Mouse (Mus musculus): Measurements from ENCODE around the gene Ppat. TPM values are rescaled to one million over a fixed set of nuclear protein-coding genes. Genes with fewer than 3 reads are reported as not detected.

The Ppat gene
- polyA plus RNA-seq, 1 experiment from 2014 or later: 46.1 TPM

DNA sequence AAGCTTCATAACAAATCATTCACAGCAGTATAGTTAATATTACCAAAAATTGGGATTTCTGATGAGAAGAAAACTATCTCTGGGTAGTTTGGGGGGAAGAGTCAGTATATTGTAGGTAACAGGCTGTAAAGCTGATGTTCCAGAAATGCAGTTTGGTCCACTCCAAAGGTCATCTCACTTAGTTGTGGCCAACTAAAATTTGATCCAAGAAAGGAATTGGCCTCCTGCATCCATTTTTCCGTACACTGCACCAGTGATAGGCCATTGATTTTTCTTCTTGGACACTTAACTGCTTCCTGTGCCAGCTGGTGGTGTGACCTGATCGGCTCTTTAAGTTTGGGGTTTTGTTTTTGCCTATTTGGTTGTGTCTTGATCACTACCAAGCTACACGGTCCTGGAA lies 2.4 kb upstream of the Ppat start:
- Histone ChIP-seq H3K4me3 (ENCODE audit: low read depth, low read length) (no peak overlapping the region), H3K4me2 (ENCODE audit: low read depth, low read length, severe bottlenecking) (no peak overlapping the region), H3K9me3 (ENCODE audit: control insufficient read depth, low read length) (no peaks in the 10 kb centered on the region), H3K27ac (ENCODE audit: low read depth, low read length) (no peak overlapping the region), H3K36me3 (ENCODE audit: control insufficient read depth, insufficient read depth, low read length) (peaks cover 18% of the 10 kb centered on the region), H3K4me1 (replicated peaks; ENCODE audit: control insufficient read depth, insufficient read depth, low read length) (0 out of 2 replicates have a peak, but pooled peaks cover 8% of the 10 kb centered on the region), H3K9ac (ENCODE audit: low read length) (no peak overlapping the region), H3K27me3 (ENCODE audit: control insufficient read depth, insufficient read depth, low read length) (no peaks in the 10 kb centered on the region)
- ATAC-seq (replicated peaks; ENCODE audit: low FRiP score) (no peak), DNase-seq (ENCODE audit: low spot score) (no peak)
- 85% methylated on average over 3 of the region's 3 CpGs for WGBS

DNA sequence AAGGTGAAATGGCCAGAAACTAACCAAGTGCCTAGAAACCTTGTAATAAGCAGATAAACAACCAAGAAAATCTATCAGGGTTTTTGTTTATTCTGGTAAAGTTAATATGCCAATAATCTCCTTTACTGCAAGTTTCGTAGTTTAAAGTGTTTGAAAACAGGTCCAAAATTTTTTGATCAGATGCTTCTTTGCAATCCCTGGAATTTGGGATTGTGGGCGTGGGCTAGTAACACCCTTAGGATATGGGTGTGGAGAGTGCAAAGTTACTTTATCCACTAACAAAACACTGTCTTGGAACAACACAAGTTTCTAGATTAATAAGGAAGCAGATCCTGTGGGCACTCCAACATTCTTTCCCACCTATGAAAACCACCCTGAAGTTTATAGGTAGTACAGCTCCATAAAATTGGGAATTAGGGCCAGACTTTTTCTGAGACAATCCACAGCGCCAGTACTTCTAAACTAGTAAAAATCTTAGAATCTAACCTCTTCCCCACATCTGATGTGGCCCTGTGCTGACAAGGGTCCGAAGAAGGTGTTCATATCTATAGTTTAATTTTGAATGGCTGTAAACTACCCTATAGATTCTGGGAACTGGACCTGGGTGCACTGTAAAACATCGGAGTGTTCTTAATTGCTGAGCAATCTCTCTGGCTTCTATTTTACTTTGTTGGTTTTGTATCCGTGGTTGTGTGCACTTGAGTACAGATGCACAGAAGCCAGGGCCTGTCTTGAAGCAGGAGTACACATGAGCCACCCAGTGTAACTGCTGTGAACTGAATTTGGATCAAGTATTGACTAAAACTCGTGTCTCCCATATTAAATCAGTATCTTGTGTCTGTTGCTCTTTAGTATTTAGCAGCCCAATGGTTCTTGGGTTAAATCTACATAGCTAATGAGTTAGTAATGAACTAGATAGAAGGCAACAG lies 998 bp upstream of the Ppat start:
- H3K9ac ChIP-seq (ENCODE audit: low read length): peak overlapping the region; percentile 86
- H3K27ac ChIP-seq (ENCODE audit: low read depth, low read length): peak overlapping the region; percentile 73
- H3K4me3 ChIP-seq (ENCODE audit: low read depth, low read length): peak overlapping the region; percentile 74
- no peaks in the 10 kb centered on the region for H3K9me3 ChIP-seq (ENCODE audit: control insufficient read depth, low read length)
- H3K36me3 ChIP-seq (ENCODE audit: control insufficient read depth, insufficient read depth, low read length): peaks cover 9% of the 10 kb centered on the region
- ATAC-seq (replicated peaks; ENCODE audit: low FRiP score): no peak
- H3K4me2 ChIP-seq (ENCODE audit: low read depth, low read length, severe bottlenecking): peak overlapping the region; percentile 73
- whole genome bisulfite sequencing: 21% methylated on average over 7 of the region's 7 CpGs
- 0 out of 2 replicates have a peak, but pooled peaks cover 8% of the 10 kb centered on the region for H3K4me1 ChIP-seq (replicated peaks; ENCODE audit: control insufficient read depth, insufficient read depth, low read length)
- no peak for DNase-seq (ENCODE audit: low spot score)
- H3K27me3 ChIP-seq (ENCODE audit: control insufficient read depth, insufficient read depth, low read length): no peaks in the 10 kb centered on the region

DNA sequence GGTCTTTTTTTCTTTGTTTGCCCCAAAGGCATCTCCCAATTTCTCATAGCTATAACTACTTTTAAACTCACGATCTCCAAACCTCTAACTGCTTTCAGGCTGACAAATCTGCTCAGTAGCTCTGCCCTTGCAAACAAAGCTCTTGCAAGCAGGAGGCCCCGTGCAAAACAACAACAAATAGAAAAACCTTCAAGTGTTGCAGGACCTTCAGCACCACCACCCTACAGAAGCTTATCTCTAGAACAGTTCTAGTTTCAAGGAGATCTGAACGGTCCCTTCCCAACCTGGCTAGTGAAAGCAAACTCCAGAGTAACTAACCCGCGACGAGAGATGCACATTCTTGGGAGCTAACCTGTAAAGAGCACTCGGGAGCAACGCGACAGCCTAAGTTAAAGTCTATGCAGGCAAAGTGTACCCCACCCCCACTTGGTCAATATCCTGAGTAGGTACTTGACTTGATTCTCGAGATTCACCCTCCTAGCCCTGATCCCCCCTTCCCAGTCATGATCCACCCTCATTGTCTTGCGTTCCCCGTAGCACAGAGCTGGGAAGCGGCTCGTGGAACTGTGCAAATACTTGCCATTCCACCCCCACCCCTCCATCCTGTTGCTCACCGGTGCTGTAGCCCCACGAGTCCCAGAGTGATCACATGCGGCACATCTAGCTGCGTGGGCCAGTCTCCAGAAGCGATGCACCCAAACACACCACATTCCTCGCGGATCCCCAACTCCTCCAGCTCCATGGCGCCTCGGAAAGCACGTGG lies 854 bp downstream of the Ppat start:
- 0 out of 2 replicates have a peak, but pooled peaks cover 8% of the 10 kb centered on the region for H3K4me1 ChIP-seq (replicated peaks; ENCODE audit: control insufficient read depth, insufficient read depth, low read length)
- H3K4me2 ChIP-seq (ENCODE audit: low read depth, low read length, severe bottlenecking): peak overlapping the region; percentile 73
- H3K36me3 ChIP-seq (ENCODE audit: control insufficient read depth, insufficient read depth, low read length): no peaks in the 10 kb centered on the region
- H3K9ac ChIP-seq (ENCODE audit: low read length): peak overlapping the region; percentile 76
- H3K9me3 ChIP-seq (ENCODE audit: control insufficient read depth, low read length): no peaks in the 10 kb centered on the region
- H3K4me3 ChIP-seq (ENCODE audit: low read depth, low read length): peak overlapping the region; percentile 74
- ATAC-seq (replicated peaks; ENCODE audit: low FRiP score): no peak
- H3K27me3 ChIP-seq (ENCODE audit: control insufficient read depth, insufficient read depth, low read length): no peaks in the 10 kb centered on the region
- peak overlapping the region; percentile 66; the same call in 1 of the 2 replicates for H3K27ac ChIP-seq (ENCODE audit: low read depth, low read length)
- DNase-seq (ENCODE audit: low spot score): no peak
- under 1% methylated on average over 24 of the region's 24 CpGs for WGBS

DNA sequence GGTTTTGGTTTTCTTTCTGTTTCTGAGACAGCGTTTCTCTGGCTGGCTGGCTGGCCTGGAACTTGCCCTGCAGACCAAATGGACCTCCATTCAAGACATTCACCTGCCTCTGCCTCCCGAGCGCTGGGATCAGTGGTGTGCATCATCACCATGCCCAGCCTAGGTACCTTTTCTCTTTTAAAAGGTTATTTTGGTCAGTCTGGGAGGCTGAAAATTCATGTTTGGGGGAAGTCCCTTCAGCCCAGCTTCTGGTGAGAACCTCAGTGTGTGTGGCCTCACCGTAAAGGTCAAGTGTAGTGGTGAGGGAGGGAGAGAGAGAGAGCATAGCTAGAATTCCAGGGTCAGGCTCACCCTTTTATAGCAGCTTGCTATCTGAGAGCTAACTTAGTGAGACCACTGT lies 3.6 kb downstream of the Ppat start:
- H3K4me1 ChIP-seq (replicated peaks; ENCODE audit: control insufficient read depth, insufficient read depth, low read length): 0 out of 2 replicates have a peak, but pooled peaks cover 8% of the 10 kb centered on the region
- H3K4me3 ChIP-seq (ENCODE audit: low read depth, low read length): no peak overlapping the region
- no peak overlapping the region for H3K9ac ChIP-seq (ENCODE audit: low read length)
- H3K27ac ChIP-seq (ENCODE audit: low read depth, low read length): no peak overlapping the region
- DNase-seq (ENCODE audit: low spot score) (no peak), ATAC-seq (replicated peaks; ENCODE audit: low FRiP score) (no peak)
- H3K27me3 ChIP-seq (ENCODE audit: control insufficient read depth, insufficient read depth, low read length): no peaks in the 10 kb centered on the region
- H3K9me3 ChIP-seq (ENCODE audit: control insufficient read depth, low read length): no peaks in the 10 kb centered on the region
- 93% methylated on average over 4 of the region's 4 CpGs for WGBS
- H3K4me2 ChIP-seq (ENCODE audit: low read depth, low read length, severe bottlenecking): no peak overlapping the region
- no peaks in the 10 kb centered on the region; the same call in 1 of the 2 replicates for H3K36me3 ChIP-seq (ENCODE audit: control insufficient read depth, insufficient read depth, low read length)

DNA sequence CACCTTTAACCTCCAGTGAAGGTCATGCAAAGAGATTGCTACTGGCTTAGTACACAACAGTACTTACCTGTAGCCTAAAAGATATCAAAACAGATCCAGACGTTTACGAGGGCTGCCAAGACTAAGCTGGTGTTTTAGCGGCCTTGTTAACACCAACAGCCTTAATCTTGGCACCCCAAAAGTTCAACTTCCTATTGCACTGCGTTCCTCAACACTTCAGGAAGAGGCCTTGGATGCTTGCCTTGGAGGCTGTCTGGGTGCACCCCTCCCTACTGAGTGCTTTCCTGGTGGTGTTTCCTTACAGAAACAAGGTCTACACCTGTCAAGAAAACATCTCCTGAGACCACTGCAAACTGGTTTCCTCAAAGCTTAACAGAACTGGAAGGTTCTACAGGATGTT lies 4.2 kb downstream of the Ppat start:
- Histone ChIP-seq H3K27me3 (ENCODE audit: control insufficient read depth, insufficient read depth, low read length) (no peaks in the 10 kb centered on the region), H3K36me3 (ENCODE audit: control insufficient read depth, insufficient read depth, low read length) (no peaks in the 10 kb centered on the region; the same call in 1 of the 2 replicates)
- no peak for DNase-seq (ENCODE audit: low spot score)

DNA sequence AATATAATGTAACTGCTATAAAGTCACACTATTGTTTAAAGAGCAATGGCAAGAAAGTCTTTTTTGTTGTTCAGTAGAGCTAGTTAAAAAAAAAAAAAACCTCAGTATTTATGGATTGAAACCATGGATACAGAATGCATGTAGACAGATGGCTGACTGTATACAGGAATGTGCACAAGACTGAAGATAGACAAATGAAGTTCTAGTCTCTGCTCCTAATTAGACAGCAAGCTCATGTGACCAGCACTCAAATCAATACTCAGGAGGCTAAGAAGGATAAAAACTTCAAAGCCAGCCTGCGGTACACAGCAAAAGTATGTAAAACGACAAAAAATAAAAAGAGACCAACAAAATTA lies 5.7 kb downstream of the Ppat start:
- Histone ChIP-seq H3K4me2 (ENCODE audit: low read depth, low read length, severe bottlenecking) (no peak overlapping the region), H3K36me3 (ENCODE audit: control insufficient read depth, insufficient read depth, low read length) (peaks cover 3% of the 10 kb centered on the region; the same call in 1 of the 2 replicates), H3K27me3 (ENCODE audit: control insufficient read depth, insufficient read depth, low read length) (no peaks in the 10 kb centered on the region), H3K9ac (ENCODE audit: low read length) (no peak overlapping the region), H3K27ac (ENCODE audit: low read depth, low read length) (no peak overlapping the region), H3K4me1 (replicated peaks; ENCODE audit: control insufficient read depth, insufficient read depth, low read length) (0 out of 2 replicates have a peak, but pooled peaks cover 3% of the 10 kb centered on the region), H3K9me3 (ENCODE audit: control insufficient read depth, low read length) (no peaks in the 10 kb centered on the region; the same call in 1 of the 2 replicates), H3K4me3 (ENCODE audit: low read depth, low read length) (no peak overlapping the region)
- WGBS: 75% methylated on average over 2 of the region's 2 CpGs
- DNase-seq (ENCODE audit: low spot score) (no peak), ATAC-seq (replicated peaks; ENCODE audit: low FRiP score) (no peak)

More for the DNA sequence above, 4.2 kb downstream of the Ppat start:
- 91% methylated on average over 4 of the region's 4 CpGs for WGBS
- Histone ChIP-seq H3K4me1 (replicated peaks; ENCODE audit: control insufficient read depth, insufficient read depth, low read length) (0 out of 2 replicates have a peak, but pooled peaks cover 3% of the 10 kb centered on the region), H3K27ac (ENCODE audit: low read depth, low read length) (no peak overlapping the region), H3K9ac (ENCODE audit: low read length) (no peak overlapping the region), H3K9me3 (ENCODE audit: control insufficient read depth, low read length) (no peaks in the 10 kb centered on the region), H3K4me3 (ENCODE audit: low read depth, low read length) (no peak overlapping the region), H3K4me2 (ENCODE audit: low read depth, low read length, severe bottlenecking) (no peak overlapping the region)
- no peak for ATAC-seq (replicated peaks; ENCODE audit: low FRiP score)

DNA sequence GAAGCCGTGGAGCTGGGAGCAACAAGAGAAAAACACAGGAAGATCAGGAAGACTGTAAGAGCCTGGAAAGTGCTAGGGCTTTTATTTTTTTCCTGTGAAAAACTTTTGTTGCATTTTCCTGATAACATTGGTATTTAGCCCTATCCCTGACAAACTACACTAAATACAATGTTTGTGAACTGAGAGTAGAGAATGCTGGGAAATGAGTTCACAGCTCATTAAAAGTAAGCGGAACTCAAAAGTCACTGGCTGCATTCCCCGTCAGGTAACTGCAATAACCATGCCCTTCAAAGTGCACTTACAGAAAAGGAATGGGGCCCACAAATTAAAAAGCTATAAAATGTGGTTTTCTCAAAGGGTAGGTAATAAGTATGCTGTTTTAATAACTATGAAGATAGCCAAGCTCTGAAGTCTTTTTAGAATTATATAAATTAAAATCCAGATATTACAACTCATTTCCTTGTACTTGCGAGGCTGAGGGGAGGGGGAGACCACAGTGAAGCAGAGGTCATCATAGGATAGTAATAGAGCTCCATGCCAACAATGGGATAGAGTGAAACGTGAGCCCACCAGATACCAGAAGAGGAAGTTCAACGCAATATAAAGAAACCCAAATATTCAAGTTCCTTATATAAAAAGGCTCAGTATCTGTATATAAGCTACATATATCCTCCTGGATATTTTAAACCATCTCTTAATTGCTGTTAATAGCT lies 6.3 kb downstream of the Ppat start:
- peaks cover 4% of the 10 kb centered on the region; the same call in 1 of the 2 replicates for H3K36me3 ChIP-seq (ENCODE audit: control insufficient read depth, insufficient read depth, low read length)
- no peaks in the 10 kb centered on the region; the same call in 1 of the 2 replicates for H3K9me3 ChIP-seq (ENCODE audit: control insufficient read depth, low read length)
- DNase-seq (ENCODE audit: low spot score) (no peak), ATAC-seq (replicated peaks; ENCODE audit: low FRiP score) (no peak)
- H3K4me3 ChIP-seq (ENCODE audit: low read depth, low read length): no peak overlapping the region
- 82% methylated on average over 6 of the region's 6 CpGs for WGBS
- H3K4me1 ChIP-seq (replicated peaks; ENCODE audit: control insufficient read depth, insufficient read depth, low read length): 0 out of 2 replicates have a peak, but pooled peaks cover 3% of the 10 kb centered on the region
- no peak overlapping the region for H3K4me2 ChIP-seq (ENCODE audit: low read depth, low read length, severe bottlenecking)
- H3K9ac ChIP-seq (ENCODE audit: low read length): no peak overlapping the region
- H3K27ac ChIP-seq (ENCODE audit: low read depth, low read length): no peak overlapping the region
- no peaks in the 10 kb centered on the region for H3K27me3 ChIP-seq (ENCODE audit: control insufficient read depth, insufficient read depth, low read length)

DNA sequence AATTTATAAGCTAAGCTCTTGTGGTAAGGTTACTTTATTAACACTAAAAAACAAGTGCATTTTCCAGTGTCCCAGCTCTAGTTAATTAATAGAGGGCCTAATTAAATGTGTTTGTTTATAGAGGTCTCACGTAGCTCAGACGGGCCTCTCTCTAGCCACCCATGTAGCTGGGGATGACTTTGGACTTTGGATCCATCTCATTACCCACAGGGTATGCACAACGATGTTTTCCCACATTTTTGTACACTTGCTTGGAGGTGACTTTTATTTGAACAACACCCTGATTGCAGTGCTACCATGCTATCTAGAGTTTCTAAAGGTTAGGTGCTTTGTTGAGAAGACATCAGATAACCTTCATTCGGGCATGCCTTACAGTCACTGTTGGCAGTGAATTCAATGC lies 8.9 kb downstream of the Ppat start:
- H3K9me3 ChIP-seq (ENCODE audit: control insufficient read depth, low read length): peaks cover 5% of the 10 kb centered on the region; the same call in 1 of the 2 replicates
- no peak overlapping the region for H3K4me2 ChIP-seq (ENCODE audit: low read depth, low read length, severe bottlenecking)
- 88% methylated on average over 4 of the region's 4 CpGs for WGBS
- peaks cover 9% of the 10 kb centered on the region; the same call in 1 of the 2 replicates for H3K36me3 ChIP-seq (ENCODE audit: control insufficient read depth, insufficient read depth, low read length)
- H3K27ac ChIP-seq (ENCODE audit: low read depth, low read length): no peak overlapping the region
- no peaks in the 10 kb centered on the region for H3K27me3 ChIP-seq (ENCODE audit: control insufficient read depth, insufficient read depth, low read length)
- H3K4me3 ChIP-seq (ENCODE audit: low read depth, low read length): no peak overlapping the region
- ATAC-seq (replicated peaks; ENCODE audit: low FRiP score) (no peak), DNase-seq (ENCODE audit: low spot score) (no peak)
- H3K4me1 ChIP-seq (replicated peaks; ENCODE audit: control insufficient read depth, insufficient read depth, low read length): no peaks in the 10 kb centered on the region
- no peak overlapping the region for H3K9ac ChIP-seq (ENCODE audit: low read length)

All from forebrain, embryonic 11.5 days (tissue).